Mouse (Mus musculus): Measurements from ENCODE around the gene Glcci1.

DNA sequence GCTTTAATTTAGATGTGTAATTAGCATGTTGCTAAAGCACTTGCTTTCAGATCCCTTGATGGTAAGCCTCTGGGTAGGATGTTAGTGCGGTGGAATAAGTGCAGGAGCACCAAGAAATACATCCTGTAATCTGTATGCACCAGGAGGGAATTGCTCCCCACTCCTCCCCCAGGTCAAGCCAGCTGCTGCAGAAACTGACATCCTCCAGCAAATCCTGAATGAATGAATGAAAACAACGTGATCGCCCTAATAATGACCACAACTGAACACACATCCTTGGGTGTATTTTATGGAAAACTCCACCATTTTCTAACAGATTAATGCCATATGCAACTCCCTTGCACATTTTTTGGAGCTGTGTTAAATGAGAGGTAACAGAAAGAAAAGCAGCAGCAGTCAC lies 2.0 kb downstream of the Glcci1 start:
- no peak for TF ChIP-seq POLR2A (IDR thresholded peaks at IDR 0.05; ENCODE audit: insufficient read length, low read depth)
- TF ChIP-seq MYOD1 (IDR thresholded peaks at IDR 0.05; ENCODE audit: control insufficient read depth in 1 of 3, insufficient read length in 2 of 3, low read depth in 2 of 3) = no peak
- no peak for TF ChIP-seq E2F4 (IDR thresholded peaks at IDR 0.05; ENCODE audit: insufficient read depth)
